Mouse (Mus musculus): ENCODE results near the gene Sppl2b. TPM values are rescaled to one million over a fixed set of nuclear protein-coding genes. Genes with fewer than 3 reads are reported as not detected.
"Not testable (repeated sequence)": the region's sequence is repeated elsewhere in the genome, so short reads cannot be mapped to it uniquely, and the experiment has no call there.

Sppl2b gene
- polyA plus RNA-seq, 1 experiment from 2014 or later = 30.4 TPM

DNA sequence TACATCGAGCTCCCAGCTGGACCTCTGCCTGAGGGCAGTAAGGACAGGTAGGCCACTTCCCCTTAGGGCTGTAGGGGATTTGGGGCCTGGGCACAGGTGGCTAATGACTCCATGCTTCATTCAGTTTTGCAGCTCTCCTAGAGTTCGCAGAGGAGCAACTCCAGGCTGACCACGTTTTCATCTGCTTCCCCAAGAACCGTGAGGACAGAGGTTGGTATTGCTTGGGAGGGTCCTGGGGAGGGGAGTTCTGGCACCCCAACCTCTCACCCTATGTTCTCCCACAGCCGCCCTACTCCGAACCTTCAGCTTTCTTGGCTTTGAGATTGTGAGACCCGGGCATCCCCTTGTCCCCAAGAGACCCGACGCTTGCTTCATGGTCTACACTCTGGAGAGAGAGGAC is 26.5 kb upstream of the Sppl2b start:
- ATAC-seq; H3K27me3 ChIP-seq (replicated peaks; ENCODE audit: control insufficient read depth, insufficient read depth, low read length); H3K9me3 ChIP-seq (replicated peaks; ENCODE audit: control insufficient read depth, low read length); DNase-seq (ENCODE audit: low spot score); H3K4me1 ChIP-seq (ENCODE audit: control insufficient read depth, insufficient read depth, low read length); H3K27ac ChIP-seq (ENCODE audit: low read depth, low read length); H3K9ac ChIP-seq (ENCODE audit: low read length): not testable (repeated sequence)
- WGBS = 89% methylated on average over 7 of the region's 9 CpGs
- peak overlapping the region; percentile 100 for H3K4me2 ChIP-seq (ENCODE audit: low read length)
- H3K36me3 ChIP-seq (ENCODE audit: control insufficient read depth, insufficient read depth, low read length) = peaks cover 27% of the 10 kb centered on the region
- peak overlapping the region; percentile 74; the same call in 1 of the 2 replicates for H3K4me3 ChIP-seq (ENCODE audit: low read depth, low read length)

DNA sequence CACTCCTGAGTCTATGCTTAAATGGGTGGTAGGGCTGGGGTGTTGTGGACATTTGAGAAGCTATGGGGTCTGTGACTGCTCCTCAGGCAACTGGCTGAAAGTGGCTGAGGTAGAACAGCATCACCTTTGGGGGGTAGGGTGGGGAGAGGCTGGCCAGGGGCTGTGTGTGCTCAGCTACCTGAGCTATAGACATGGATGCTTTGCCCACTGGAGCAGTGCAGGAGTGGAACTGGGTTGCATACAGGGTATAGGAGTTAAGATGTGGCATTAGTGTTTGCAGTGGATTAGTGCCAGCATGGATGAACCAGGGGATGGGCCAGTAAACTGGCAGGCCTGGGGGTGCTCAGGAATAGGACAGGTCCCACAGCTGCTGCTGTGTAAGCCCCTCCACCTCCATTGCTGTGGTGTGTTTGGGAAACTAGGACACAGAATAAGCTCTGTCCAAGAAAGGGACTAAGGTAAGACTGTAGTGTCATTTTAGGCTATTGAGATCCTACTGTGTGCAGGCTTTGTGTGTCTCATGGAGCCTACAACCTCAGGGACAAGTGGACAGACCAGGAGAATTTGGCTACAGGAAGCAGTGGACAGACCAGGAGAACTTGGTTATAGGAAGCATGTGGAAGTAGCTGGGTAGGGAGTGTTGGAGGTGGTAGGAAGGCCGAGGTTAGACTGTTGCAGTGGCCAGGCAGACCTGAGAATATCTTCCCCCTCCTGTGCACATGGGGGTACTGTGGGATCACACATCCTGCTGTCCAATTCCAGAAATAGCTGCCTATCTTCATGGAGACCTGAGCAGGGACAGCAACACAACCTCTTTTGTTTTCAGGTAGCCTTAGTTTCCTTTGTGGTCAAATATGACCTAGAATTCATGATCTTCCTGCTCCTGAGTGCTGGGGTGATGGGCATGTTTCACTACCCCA is 25.5 kb upstream of the Sppl2b start:
- Histone ChIP-seq H3K4me2 (ENCODE audit: low read length) (no peak overlapping the region), H3K36me3 (ENCODE audit: control insufficient read depth, insufficient read depth, low read length) (peaks cover 27% of the 10 kb centered on the region), H3K9me3 (replicated peaks; ENCODE audit: control insufficient read depth, low read length) (no peaks in the 10 kb centered on the region), H3K27me3 (replicated peaks; ENCODE audit: control insufficient read depth, insufficient read depth, low read length) (no peaks in the 10 kb centered on the region), H3K9ac (ENCODE audit: low read length) (no peak overlapping the region), H3K4me1 (ENCODE audit: control insufficient read depth, insufficient read depth, low read length) (peaks cover 5% of the 10 kb centered on the region), H3K4me3 (ENCODE audit: low read depth, low read length) (no peak overlapping the region), H3K27ac (ENCODE audit: low read depth, low read length) (no peak overlapping the region)
- DNase-seq (ENCODE audit: low spot score) (no peak), ATAC-seq (no peak)
- WGBS = 70% methylated on average over 1 of the region's 1 CpGs

DNA sequence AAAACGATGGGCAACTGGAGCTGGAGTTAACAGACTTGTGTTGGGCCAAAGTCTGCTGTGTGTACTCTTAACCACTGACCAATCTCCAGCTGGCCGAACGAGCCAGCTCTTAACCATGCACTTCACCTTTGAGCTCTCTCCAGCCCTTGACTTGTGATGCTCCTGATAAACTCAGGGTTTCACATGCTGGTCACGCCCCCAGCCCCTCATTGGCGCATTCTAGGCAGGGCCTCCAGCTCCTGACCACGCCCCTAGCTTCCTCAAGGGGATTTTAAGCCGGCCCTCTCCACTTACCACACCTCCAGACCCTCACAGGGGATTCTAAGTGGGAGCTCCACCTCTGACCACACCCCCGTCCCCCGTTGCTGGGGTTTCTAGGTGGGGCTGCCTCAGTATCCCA is 23.9 kb upstream of the Sppl2b start:
- DNase-seq (ENCODE audit: low spot score) (peak; percentile 63), ATAC-seq (no peak)
- Histone ChIP-seq H3K4me1 (ENCODE audit: control insufficient read depth, insufficient read depth, low read length) (peaks cover 5% of the 10 kb centered on the region), H3K9me3 (replicated peaks; ENCODE audit: control insufficient read depth, low read length) (no peaks in the 10 kb centered on the region), H3K9ac (ENCODE audit: low read length) (no peak overlapping the region), H3K4me2 (ENCODE audit: low read length) (no peak overlapping the region), H3K36me3 (ENCODE audit: control insufficient read depth, insufficient read depth, low read length) (peaks cover 27% of the 10 kb centered on the region), H3K27me3 (replicated peaks; ENCODE audit: control insufficient read depth, insufficient read depth, low read length) (0 out of 2 replicates have a peak, but pooled peaks cover 3% of the 10 kb centered on the region), H3K4me3 (ENCODE audit: low read depth, low read length) (no peak overlapping the region), H3K27ac (ENCODE audit: low read depth, low read length) (no peak overlapping the region)
- 4% methylated on average over 9 of the region's 9 CpGs for WGBS

DNA sequence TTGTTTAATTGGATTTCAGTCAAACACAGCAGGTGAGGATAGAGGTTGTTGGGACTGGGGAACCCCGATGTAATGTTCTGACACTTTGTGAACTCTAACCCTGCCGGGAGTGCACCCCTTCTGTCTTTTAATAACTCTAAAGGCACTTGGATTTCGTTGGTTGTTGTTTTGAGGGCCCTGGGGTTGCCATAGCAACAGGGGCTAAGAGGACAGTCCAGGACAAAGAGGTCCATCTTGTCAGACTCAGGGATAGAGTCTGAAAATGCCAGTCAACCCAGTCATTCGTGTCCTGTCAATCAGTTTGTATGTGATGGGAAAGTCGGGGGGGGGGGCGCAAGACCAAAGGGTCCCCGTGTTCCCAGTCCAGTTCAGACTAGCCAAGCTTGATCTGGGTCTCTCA is 22.3 kb upstream of the Sppl2b start:
- Histone ChIP-seq H3K9ac (ENCODE audit: low read length) (no peak overlapping the region), H3K36me3 (ENCODE audit: control insufficient read depth, insufficient read depth, low read length) (peaks cover 27% of the 10 kb centered on the region), H3K9me3 (replicated peaks; ENCODE audit: control insufficient read depth, low read length) (no peaks in the 10 kb centered on the region), H3K4me3 (ENCODE audit: low read depth, low read length) (no peak overlapping the region), H3K27me3 (replicated peaks; ENCODE audit: control insufficient read depth, insufficient read depth, low read length) (0 out of 2 replicates have a peak, but pooled peaks cover 3% of the 10 kb centered on the region), H3K4me1 (ENCODE audit: control insufficient read depth, insufficient read depth, low read length) (peaks cover 2% of the 10 kb centered on the region), H3K4me2 (ENCODE audit: low read length) (no peak overlapping the region), H3K27ac (ENCODE audit: low read depth, low read length) (no peak overlapping the region)
- 59% methylated on average over 7 of the region's 7 CpGs for WGBS
- no peak for ATAC-seq
- DNase-seq (ENCODE audit: low spot score) = no peak

DNA sequence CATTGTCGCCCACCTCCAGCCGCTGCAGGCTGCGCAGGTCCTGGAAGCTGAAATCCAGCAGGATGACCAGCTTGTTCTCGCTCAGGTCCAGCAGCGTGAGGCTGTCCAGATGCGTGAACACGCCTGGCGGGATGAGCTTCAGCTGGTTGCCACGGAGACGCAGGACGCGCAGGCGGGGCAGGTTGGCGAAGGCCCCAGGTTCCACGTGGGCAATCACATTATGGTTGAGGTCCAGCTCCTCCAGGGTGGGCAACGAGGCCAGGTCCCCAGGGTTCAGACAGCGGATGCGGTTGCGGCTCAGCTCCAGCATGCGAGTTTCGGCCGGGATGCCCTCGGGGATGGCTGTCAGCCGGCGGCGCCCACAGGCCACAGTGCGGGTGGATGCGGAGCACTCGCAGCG is 19.5 kb upstream of the Sppl2b start:
- ATAC-seq = no peak
- Histone ChIP-seq H3K27me3 (replicated peaks; ENCODE audit: control insufficient read depth, insufficient read depth, low read length) (0 out of 2 replicates have a peak, but pooled peaks cover 3% of the 10 kb centered on the region), H3K9ac (ENCODE audit: low read length) (no peak overlapping the region), H3K27ac (ENCODE audit: low read depth, low read length) (no peak overlapping the region), H3K4me1 (ENCODE audit: control insufficient read depth, insufficient read depth, low read length) (no peaks in the 10 kb centered on the region), H3K4me2 (ENCODE audit: low read length) (no peak overlapping the region), H3K4me3 (ENCODE audit: low read depth, low read length) (no peak overlapping the region), H3K36me3 (ENCODE audit: control insufficient read depth, insufficient read depth, low read length) (peaks cover 6% of the 10 kb centered on the region), H3K9me3 (replicated peaks; ENCODE audit: control insufficient read depth, low read length) (no peaks in the 10 kb centered on the region)
- WGBS = 63% methylated on average over 30 of the region's 30 CpGs
- no peak for DNase-seq (ENCODE audit: low spot score)

DNA sequence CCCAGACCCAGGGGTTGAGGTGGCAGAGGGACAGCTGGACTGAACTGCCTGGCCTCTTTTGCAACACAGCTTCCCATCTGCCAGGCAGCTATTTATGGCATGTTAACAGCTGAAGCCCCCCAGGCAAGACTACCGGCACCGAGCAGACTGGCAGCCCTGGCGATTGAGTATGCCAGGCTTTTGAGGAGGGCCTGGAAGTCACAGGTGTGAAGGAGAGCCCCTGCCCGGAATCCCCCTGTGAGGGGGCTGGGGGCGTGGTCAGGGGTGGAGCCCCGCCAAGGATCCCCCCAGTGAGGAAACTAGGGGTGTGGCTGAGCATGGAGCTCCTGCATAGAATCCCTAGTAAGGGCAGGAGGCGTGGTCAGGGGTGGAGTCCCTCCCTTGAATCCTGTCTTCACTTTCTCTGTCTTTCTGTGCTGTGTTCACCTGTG is 18.1 kb upstream of the Sppl2b start:
- Histone ChIP-seq H3K36me3 (ENCODE audit: control insufficient read depth, insufficient read depth, low read length) (no peaks in the 10 kb centered on the region), H3K4me2 (ENCODE audit: low read length) (no peak overlapping the region), H3K27me3 (replicated peaks; ENCODE audit: control insufficient read depth, insufficient read depth, low read length) (0 out of 2 replicates have a peak, but pooled peaks cover 3% of the 10 kb centered on the region), H3K9me3 (replicated peaks; ENCODE audit: control insufficient read depth, low read length) (no peaks in the 10 kb centered on the region), H3K4me3 (ENCODE audit: low read depth, low read length) (no peak overlapping the region), H3K27ac (ENCODE audit: low read depth, low read length) (no peak overlapping the region), H3K9ac (ENCODE audit: low read length) (no peak overlapping the region), H3K4me1 (ENCODE audit: control insufficient read depth, insufficient read depth, low read length) (no peaks in the 10 kb centered on the region)
- DNase-seq (ENCODE audit: low spot score) (no peak), ATAC-seq (peak; percentile 34; the same call in 1 of the 2 replicates)
- 52% methylated on average over 7 of the region's 7 CpGs for WGBS

DNA sequence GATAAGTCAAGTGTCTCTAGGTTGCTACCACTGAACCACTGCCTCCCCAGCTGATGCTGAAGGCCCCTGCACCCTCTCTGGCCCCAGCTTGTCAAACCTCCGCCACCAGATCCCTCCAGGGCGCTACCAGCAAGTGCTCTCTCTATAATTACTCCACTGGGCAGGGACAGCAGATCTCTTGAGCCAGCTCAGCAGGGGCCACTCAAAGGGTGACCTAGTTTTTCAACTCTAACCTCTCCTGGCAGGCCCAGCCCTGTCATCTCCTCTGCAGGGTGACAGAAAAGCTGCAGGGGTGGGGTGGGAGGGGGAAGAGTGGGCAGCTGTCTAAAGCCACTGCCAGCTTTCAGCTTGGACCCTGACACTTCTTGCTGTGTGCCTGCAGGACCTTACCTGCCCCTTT is 17.2 kb upstream of the Sppl2b start:
- Histone ChIP-seq H3K4me1 (ENCODE audit: control insufficient read depth, insufficient read depth, low read length) (no peaks in the 10 kb centered on the region), H3K27me3 (replicated peaks; ENCODE audit: control insufficient read depth, insufficient read depth, low read length) (peaks cover 5% of the 10 kb centered on the region; the same call in 1 of the 2 replicates), H3K27ac (ENCODE audit: low read depth, low read length) (no peak overlapping the region), H3K9ac (ENCODE audit: low read length) (no peak overlapping the region), H3K4me2 (ENCODE audit: low read length) (no peak overlapping the region), H3K36me3 (ENCODE audit: control insufficient read depth, insufficient read depth, low read length) (no peaks in the 10 kb centered on the region), H3K4me3 (ENCODE audit: low read depth, low read length) (no peak overlapping the region), H3K9me3 (replicated peaks; ENCODE audit: control insufficient read depth, low read length) (no peaks in the 10 kb centered on the region)
- DNase-seq (ENCODE audit: low spot score) (no peak), ATAC-seq (no peak)
- WGBS = 22% methylated on average over 2 of the region's 2 CpGs

DNA sequence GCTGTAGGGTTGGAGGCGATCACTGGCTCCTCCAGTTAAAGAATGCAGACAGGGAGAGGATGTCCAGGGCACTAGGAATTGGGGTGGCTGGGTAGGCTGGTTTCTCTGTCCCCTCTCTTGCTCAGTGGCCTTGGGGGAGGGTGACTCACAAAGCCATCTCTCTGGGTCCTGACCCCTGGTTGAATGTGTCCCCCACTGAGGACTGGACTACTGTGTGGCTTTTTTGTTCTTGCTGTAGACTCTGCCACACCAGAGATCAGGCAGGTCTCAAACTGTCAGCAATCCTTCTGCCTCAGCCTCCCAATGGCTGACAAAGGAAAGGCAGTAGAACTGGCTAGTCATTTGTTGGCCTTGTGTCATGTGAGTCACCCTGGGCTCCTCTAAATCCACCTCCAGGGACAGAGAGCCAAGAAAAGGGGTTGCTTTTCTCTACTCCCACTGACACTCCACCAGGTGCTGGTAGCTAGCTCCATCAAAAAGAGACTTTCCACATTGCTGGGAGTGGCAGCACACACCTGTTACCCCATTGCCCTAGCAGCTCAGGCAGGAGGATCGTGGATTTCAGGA is 16.6 kb upstream of the Sppl2b start:
- peaks cover 10% of the 10 kb centered on the region for H3K27me3 ChIP-seq (replicated peaks; ENCODE audit: control insufficient read depth, insufficient read depth, low read length)
- H3K27ac ChIP-seq (ENCODE audit: low read depth, low read length) = no peak overlapping the region
- H3K4me2 ChIP-seq (ENCODE audit: low read length) = no peak overlapping the region
- H3K9me3 ChIP-seq (replicated peaks; ENCODE audit: control insufficient read depth, low read length) = no peaks in the 10 kb centered on the region
- H3K4me3 ChIP-seq (ENCODE audit: low read depth, low read length) = no peak overlapping the region
- H3K9ac ChIP-seq (ENCODE audit: low read length) = no peak overlapping the region
- no peak for DNase-seq (ENCODE audit: low spot score)
- 0 out of 2 replicates have a peak, but pooled peaks cover under 1% of the 10 kb centered on the region for H3K4me1 ChIP-seq (ENCODE audit: control insufficient read depth, insufficient read depth, low read length)
- no peak for ATAC-seq
- H3K36me3 ChIP-seq (ENCODE audit: control insufficient read depth, insufficient read depth, low read length) = no peaks in the 10 kb centered on the region
- 72% methylated on average over 2 of the region's 2 CpGs for WGBS

DNA sequence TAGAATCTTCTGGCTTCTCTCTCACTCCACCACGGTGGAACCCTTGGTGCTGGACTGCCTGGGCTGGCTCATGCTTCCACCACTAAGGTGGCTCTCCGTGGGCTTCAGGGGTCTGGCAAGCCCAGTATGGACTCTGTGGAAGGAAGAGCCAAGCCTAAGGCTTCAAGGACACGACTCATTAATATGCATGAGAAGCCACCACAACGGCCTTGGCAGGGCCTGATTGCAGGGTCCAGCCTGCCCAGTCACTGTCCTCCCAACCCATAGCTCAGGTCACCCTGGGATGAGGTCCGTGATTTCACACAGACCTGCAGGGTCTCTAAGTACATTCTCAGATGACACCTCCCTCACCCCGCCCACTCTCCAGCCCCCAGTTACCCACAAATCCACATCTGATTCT is 15.2 kb upstream of the Sppl2b start:
- WGBS = 62% methylated on average over 6 of the region's 6 CpGs
- DNase-seq (ENCODE audit: low spot score) (no peak), ATAC-seq (no peak)
- no peaks in the 10 kb centered on the region for H3K36me3 ChIP-seq (ENCODE audit: control insufficient read depth, insufficient read depth, low read length)
- no peak overlapping the region for H3K9ac ChIP-seq (ENCODE audit: low read length)
- H3K4me1 ChIP-seq (ENCODE audit: control insufficient read depth, insufficient read depth, low read length) = peaks cover 5% of the 10 kb centered on the region; the same call in 1 of the 2 replicates
- H3K9me3 ChIP-seq (replicated peaks; ENCODE audit: control insufficient read depth, low read length) = no peaks in the 10 kb centered on the region
- H3K27ac ChIP-seq (ENCODE audit: low read depth, low read length) = no peak overlapping the region
- peaks cover 24% of the 10 kb centered on the region for H3K27me3 ChIP-seq (replicated peaks; ENCODE audit: control insufficient read depth, insufficient read depth, low read length)
- no peak overlapping the region for H3K4me2 ChIP-seq (ENCODE audit: low read length)
- H3K4me3 ChIP-seq (ENCODE audit: low read depth, low read length) = no peak overlapping the region
